Mouse (Mus musculus): ENCODE data around the gene Tdrd5. TPM values are rescaled to one million over a fixed set of nuclear protein-coding genes. Genes with fewer than 3 reads are reported as not detected.

Tdrd5 gene
- 0.44 TPM for polyA plus RNA-seq (2014; fragmentation: Illumina TruSeq; extraction: RNeasy Lipid Tissue Mini Kit (QIAGEN cat#74804); ENCODE audit: insufficient read depth, low read depth, low replicate concordance)

DNA sequence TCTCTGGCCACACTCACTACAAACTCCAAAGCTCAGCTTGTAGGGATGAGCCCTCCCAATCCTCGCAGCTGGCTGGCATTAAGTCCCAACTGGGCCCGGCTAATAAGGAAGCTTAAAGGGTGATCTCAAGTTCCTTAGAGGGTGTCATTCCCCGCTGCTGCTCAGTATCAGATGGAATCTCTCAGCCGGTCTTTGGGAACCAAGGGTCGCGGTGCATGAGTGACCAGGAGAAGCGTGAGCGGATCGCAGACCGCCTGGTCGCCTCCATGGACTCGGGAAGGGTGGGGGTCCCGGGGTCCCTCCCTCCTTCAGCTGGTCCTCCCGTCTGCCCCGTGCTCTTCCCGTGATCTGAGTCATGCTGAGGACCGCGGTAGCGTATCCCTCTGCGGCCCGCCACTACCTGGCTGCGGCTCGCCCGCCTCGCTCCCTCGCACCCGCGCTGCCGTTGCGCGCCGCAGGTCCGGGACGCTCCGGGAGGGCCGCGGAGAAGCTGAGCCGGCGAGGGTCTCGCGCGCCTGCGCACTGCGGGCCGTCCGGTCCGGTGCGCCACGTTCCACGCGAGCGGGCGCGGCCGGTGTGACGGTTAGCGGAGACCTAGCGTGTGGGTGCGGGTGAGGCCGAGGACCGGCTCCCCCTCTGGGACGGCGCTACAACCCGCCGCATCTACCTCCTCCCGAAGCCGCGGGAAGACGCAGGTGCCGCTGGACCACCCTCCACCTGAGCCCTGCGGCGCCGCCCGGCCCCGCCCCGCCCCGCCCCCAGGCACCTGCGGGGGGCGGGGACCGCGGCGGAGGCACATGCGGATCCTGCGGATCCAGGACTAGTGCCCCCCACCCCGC, at the start of gene Tdrd5:
Gene Tdrd5 (minus strand): TSS at position 754 of the 839 bp plus-strand sequence.

DNA sequence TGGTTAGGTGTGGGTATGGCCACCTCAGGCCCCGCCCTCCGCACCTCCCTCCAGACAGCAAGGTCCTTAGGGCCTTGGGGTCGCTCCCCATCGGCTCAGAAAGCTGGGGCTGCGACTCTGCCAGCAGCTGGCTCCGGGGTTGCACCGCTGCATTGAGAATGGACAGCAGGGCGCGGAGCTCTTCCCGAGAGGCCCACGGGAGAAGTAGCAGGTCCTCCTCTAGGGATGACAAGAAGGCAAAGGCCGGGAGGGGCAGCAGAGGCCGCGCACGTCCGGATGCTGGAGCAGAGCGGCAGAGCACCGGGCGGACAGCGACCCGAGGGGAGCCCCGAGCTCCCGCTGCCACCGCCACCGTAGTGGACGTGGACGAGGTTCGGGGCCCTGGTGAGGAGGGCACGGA, 7.2 kb upstream of the Tdrd5 start, which contains the start of gene Nphs2:
Gene Nphs2 (plus strand): TSS at position 98 of the 400 bp plus-strand sequence.

Other genes with a start within 250 kb of the Tdrd5 start
- not detected for gene Fam163a, start 98.6 kb downstream of the Tdrd5 start, polyA plus RNA-seq (2014; fragmentation: Illumina TruSeq; extraction: RNeasy Lipid Tissue Mini Kit (QIAGEN cat#74804); ENCODE audit: insufficient read depth, low read depth, low replicate concordance)
- gene Nphs2, start 7.1 kb upstream of the Tdrd5 start, polyA plus RNA-seq (2014; fragmentation: Illumina TruSeq; extraction: RNeasy Lipid Tissue Mini Kit (QIAGEN cat#74804); ENCODE audit: insufficient read depth, low read depth, low replicate concordance) = 0.14 TPM
- gene Gm2000, start 62.4 kb upstream of the Tdrd5 start, polyA plus RNA-seq (2014; fragmentation: Illumina TruSeq; extraction: RNeasy Lipid Tissue Mini Kit (QIAGEN cat#74804); ENCODE audit: insufficient read depth, low read depth, low replicate concordance) = 340 TPM
- 0.66 TPM for gene Axdnd1, start 117.5 kb upstream of the Tdrd5 start, polyA plus RNA-seq (2014; fragmentation: Illumina TruSeq; extraction: RNeasy Lipid Tissue Mini Kit (QIAGEN cat#74804); ENCODE audit: insufficient read depth, low read depth, low replicate concordance)
- 27.9 TPM for gene Soat1, start 170.7 kb upstream of the Tdrd5 start, polyA plus RNA-seq (2014; fragmentation: Illumina TruSeq; extraction: RNeasy Lipid Tissue Mini Kit (QIAGEN cat#74804); ENCODE audit: insufficient read depth, low read depth, low replicate concordance)
- 0.73 TPM for gene Gm10031, start 220.3 kb upstream of the Tdrd5 start, polyA plus RNA-seq (2014; fragmentation: Illumina TruSeq; extraction: RNeasy Lipid Tissue Mini Kit (QIAGEN cat#74804); ENCODE audit: insufficient read depth, low read depth, low replicate concordance)

All from lung, adult 10 weeks (tissue).